Mouse (Mus musculus) G1E (cell line): ENCODE measurements around the gene Pan2. TPM values are rescaled to one million over a fixed set of nuclear protein-coding genes. Genes with fewer than 3 reads are reported as not detected.
"Not testable (repeated sequence)": the region's sequence is repeated elsewhere in the genome, so short reads cannot be mapped to it uniquely, and the experiment has no call there.

Experiments used
- ATAC-seq: 2 replicates; pipeline ENCODE4 v1.8.0; 2016; ENCODE audit warnings: mild to moderate bottlenecking; ENCODE audit not compliant: insufficient number of reproducible peaks, poor library complexity, low FRiP score, severe bottlenecking; ENCODE audit errors: extremely low read depth
- DNase-seq: peaks from one replicate; pipeline ENCODE4 v3.0.0; 2012; ENCODE audit warnings: low spot score
- H3K27me3 ChIP-seq: 2 replicates; pipeline ENCODE4 v1.6.1; 2012; ENCODE audit warnings: mild to moderate bottlenecking, low read length, inconsistent platforms; ENCODE audit not compliant: insufficient read depth
- H3K36me3 ChIP-seq: replicated peaks from 2 replicates; pipeline ENCODE3; 2012; ENCODE audit warnings: mild to moderate bottlenecking, inconsistent platforms
- H3K4me1 ChIP-seq: 2 replicates; pipeline ENCODE4 v1.6.1; 2012; ENCODE audit warnings: low read depth, low read length, inconsistent platforms, mixed read lengths; ENCODE audit not compliant: insufficient read depth
- H3K4me3 ChIP-seq: 2 replicates; pipeline ENCODE4 v1.5.1; 2012; ENCODE audit warnings: low read depth, mild to moderate bottlenecking, inconsistent platforms, low read length, moderate library complexity, mixed read lengths
- H3K9me3 ChIP-seq: replicated peaks from 2 replicates; pipeline ENCODE4 v1.6.1; 2012; ENCODE audit warnings: inconsistent platforms
- CTCF ChIP-seq: IDR thresholded peaks from 2 replicates; pipeline ENCODE4 v1.5.1; 2012; ENCODE audit warnings: low read depth, low read length, inconsistent platforms, mixed read lengths
- GATA1 ChIP-seq: IDR thresholded peaks from 2 replicates; pipeline ENCODE4 v1.6.1; 2012; ENCODE audit warnings: borderline replicate concordance, low read length, inconsistent platforms, mixed read lengths
- GATA2 ChIP-seq: IDR thresholded peaks from 2 replicates; pipeline ENCODE4 v1.6.1; 2012; ENCODE audit warnings: low read depth, low read length, inconsistent platforms, borderline replicate concordance
- POLR2AphosphoS5 ChIP-seq: IDR thresholded peaks from 2 replicates; pipeline ENCODE4 v1.6.1; 2012; ENCODE audit warnings: low read depth, low read length, inconsistent platforms; ENCODE audit not compliant: insufficient replicate concordance
- TAL1 ChIP-seq: conservative IDR thresholded peaks from 2 replicates; pipeline ENCODE4 v1.6.1; 2012; ENCODE audit warnings: low read depth, low read length, inconsistent platforms, mixed read lengths
- polyA plus RNA-seq: library from polyadenylated mRNA; stranded (reverse); fragments of >175 nt; gene quantifications from 2 replicates; pipeline ENCODE4 v1.2.3, GENCODE M21; 2012
- total RNA-seq, 2 experiments: library from RNA; stranded (forward) in 1 of 2; stranded (reverse) in 1 of 2; fragments of 200-1000 nt in 1 of 2; fragments of >200 nt in 1 of 2; fragmentation: Nextera tagmentation in 1 of 2; gene quantifications; 2 replicates each; pipeline ENCODE4 v1.2.3; 2014 to 2017

Pan2 gene
- total RNA-seq (2014; fragmentation: Nextera tagmentation) (23.2 and 30.2 TPM in 2 replicates), total RNA-seq (2017) (13.8 TPM in 2 replicates), polyA plus RNA-seq (3.4 and 3.6 TPM in 2 replicates)

DNA sequence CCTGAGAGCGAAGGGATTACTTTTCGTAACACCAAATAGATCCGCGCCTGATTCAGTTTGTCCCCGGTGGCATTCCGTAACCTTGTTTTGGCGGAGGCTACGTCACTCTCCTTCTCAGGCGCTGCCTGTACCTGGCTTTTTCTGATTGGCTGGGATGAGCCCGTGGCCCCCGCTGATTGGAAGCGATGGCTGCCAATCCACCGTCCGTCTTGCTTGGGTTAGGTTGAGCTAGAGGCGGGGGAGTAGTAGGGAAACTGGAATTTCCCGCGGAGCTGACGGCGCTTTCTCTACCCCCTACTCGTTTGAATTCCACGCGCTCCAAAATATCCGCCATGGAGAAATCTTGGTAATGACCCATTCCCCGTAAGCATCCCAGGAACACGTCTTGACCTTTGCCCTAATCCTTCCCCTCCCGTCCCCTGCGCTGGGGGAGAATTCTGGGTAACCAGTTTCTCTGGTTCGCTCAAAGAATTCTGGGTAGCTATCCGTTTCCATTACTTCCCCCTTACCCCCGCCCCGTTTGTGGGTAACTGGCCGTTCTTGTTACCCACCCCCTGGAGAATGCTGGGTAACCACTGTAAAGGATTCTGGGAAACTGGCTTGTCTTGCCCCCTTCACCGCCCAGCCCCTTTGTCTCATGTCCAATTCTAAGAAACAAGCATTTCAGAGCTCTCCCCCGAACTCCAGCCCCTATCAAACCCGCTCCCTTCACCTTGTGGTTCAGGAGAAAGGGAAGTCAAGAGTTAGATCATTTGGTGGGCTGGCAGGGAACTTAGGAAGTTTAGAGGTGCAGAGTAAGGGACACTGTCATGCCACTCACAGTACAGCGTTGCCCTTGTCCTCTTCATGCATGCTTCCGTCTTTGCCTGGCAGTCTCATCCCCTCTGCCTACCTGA is at the start of gene Pan2:
Pan2 (plus strand) TSS at position 210 of the 896 bp plus-strand sequence.
- DNase-seq, result peak; percentile 99
- Histone ChIP-seq H3K4me3 (peak within 1 kb of the TSS; percentile 75), H3K27me3 (peaks cover 5% of the 10 kb centered on the region), H3K4me1 (peaks cover 33% of the 10 kb centered on the region), H3K36me3 (peaks cover 37% of the 10 kb centered on the region), H3K9me3 (no peaks in the 10 kb centered on the region)
- ATAC-seq, result peak; percentile 99
- TF ChIP-seq GATA1 (no peak), GATA2 (no peak), CTCF (no peak), POLR2AphosphoS5 (no peak), TAL1 (no peak)

DNA sequence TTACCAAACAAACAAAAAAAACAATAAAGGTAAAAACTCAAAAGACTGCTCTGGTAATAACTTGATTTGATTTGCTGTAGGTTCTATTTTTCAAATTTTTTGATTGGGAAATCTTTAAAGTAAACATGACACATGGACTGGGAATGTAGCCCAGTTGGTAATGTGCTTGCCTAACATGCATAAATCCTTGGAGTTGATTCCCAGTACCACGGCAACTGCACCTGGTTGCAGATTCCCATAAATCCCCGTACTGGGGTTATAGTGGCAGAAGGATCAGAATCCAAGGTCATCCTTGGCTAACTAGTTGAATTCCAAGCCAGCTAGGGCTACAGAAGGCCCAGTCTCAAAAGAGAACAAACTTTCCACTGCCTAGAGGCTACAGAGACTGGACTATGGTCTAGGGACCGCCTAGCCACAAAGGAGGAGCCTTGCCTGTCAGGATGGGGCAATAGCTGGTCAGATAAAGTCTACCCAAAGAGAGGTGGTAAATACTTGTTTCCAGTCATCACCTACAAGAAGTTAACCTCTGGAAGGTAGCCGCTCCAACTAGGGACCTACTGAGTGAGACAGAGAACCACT is 49.4 kb upstream of the Pan2 start, which contains the start of gene Apon:
Apon (plus strand) TSS at position 420 of the 579 bp plus-strand sequence.
- H3K4me3 ChIP-seq, result no peak within 1 kb of the TSS
- no peaks in the 10 kb centered on the region for H3K9me3 ChIP-seq
- DNase-seq, result no peak
- no peak for ATAC-seq
- H3K27me3 ChIP-seq, result no peaks in the 10 kb centered on the region; the same call in none of the 2 replicates
- H3K36me3 ChIP-seq, result peaks cover 52% of the 10 kb centered on the region
- peaks cover 3% of the 10 kb centered on the region; the same call in 1 of the 2 replicates for H3K4me1 ChIP-seq
- TF ChIP-seq GATA1 (no peak), GATA2 (no peak), POLR2AphosphoS5 (no peak)

DNA sequence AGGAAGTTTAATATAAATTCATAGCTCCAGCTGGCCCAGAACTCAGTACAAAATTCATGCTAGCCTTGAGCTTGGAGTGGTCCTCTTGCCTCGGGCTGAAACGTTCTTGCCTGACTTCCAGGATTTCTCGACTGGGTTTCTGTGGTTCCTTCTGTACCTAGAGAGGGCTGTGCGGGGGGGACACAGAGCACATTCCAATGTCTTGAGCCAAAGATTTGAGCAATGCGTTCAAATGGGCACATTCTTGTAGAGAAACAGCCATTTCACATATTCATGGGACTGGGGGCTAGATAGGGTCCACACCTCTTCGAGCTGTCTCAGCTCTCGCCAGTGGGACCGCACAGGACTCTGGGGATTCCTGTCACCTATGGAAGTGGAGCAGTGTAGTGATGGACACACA is 47.2 kb upstream of the Pan2 start:
- H3K4me1 ChIP-seq, result peaks cover 6% of the 10 kb centered on the region
- DNase-seq (no peak), ATAC-seq (no peak)
- H3K36me3 ChIP-seq, result peaks cover 31% of the 10 kb centered on the region
- H3K9me3 ChIP-seq, result no peaks in the 10 kb centered on the region
- H3K27me3 ChIP-seq, result no peaks in the 10 kb centered on the region; the same call in none of the 2 replicates
- TF ChIP-seq POLR2AphosphoS5 (no peak), GATA2 (no peak), TAL1 (no peak), GATA1 (no peak), CTCF (no peak)
- H3K4me3 ChIP-seq, result no peak overlapping the region

DNA sequence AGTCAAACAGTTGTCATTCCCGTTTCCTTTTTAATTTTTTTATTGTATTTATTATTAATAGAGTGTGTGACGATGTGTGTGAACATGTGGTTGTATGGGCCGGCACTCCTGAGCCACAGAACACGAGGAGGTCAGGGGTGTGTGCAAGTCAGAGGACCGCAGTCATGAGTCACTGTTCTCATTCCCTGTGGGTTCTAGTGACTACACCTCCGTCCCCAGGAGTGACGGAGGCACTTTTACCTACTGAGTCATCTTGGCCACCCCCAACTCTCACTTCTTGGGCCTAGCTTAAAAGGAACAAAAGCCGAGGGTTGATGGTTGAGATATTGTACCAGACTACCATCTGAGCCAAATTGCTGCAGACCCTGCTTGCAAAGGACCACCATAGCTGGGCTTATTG is 46.8 kb upstream of the Pan2 start:
- ATAC-seq (no peak), DNase-seq (no peak)
- Histone ChIP-seq H3K36me3 (peaks cover 27% of the 10 kb centered on the region), H3K4me3 (no peak overlapping the region), H3K9me3 (no peaks in the 10 kb centered on the region), H3K4me1 (peaks cover 6% of the 10 kb centered on the region), H3K27me3 (no peaks in the 10 kb centered on the region; the same call in none of the 2 replicates)
- TF ChIP-seq POLR2AphosphoS5 (no peak), GATA2 (no peak), GATA1 (no peak), TAL1 (no peak), CTCF (no peak)

DNA sequence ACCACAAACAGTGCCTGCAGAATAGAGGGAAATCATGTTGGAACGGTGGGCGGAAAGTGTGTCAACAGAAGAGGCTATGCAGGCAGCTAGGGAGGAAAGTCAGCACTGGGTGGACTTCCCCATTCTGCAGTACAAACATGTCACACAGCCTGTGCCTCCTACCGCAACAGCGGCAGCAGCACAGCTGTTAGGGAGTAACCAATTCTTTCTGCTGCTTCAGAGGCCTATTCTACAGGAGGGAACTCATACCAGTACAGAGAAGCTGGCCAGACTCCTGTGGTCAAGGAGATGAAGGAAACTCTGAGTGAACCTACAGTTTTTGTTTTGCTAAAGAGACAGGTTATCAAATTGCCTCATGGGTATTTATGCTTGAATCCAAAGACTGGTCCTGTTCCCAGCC is 44.2 kb upstream of the Pan2 start:
- H3K9me3 ChIP-seq, result no peaks in the 10 kb centered on the region
- peaks cover 14% of the 10 kb centered on the region for H3K27me3 ChIP-seq
- TF ChIP-seq CTCF (no peak), TAL1 (no peak), POLR2AphosphoS5 (no peak), GATA1 (no peak), GATA2 (no peak)
- H3K4me3 ChIP-seq, result no peak overlapping the region
- no peak for ATAC-seq
- H3K36me3 ChIP-seq, result peaks cover 6% of the 10 kb centered on the region
- H3K4me1 ChIP-seq, result peaks cover 11% of the 10 kb centered on the region
- DNase-seq, result no peak

DNA sequence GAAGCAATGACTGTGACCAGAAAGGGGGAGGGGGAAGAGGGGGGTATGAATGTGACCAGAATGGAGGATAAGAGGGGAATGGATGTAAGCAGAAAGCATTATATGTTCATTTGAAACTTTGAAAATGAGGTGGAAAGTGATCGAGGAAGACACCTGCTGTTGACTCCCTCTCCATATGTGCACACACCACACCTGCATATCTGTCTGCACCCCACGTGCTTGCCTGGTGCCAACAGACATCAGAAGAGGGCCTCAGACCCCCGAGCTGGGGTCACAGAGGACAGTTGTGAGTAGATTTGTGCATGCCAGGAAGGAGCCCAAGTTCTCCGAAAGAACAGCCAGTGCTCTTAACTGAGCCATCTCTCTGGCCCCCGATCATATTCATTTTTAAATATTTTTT is 43.2 kb upstream of the Pan2 start:
- DNase-seq (no peak), ATAC-seq (no peak)
- Histone ChIP-seq H3K27me3 (peaks cover 14% of the 10 kb centered on the region), H3K9me3 (no peaks in the 10 kb centered on the region), H3K4me3 (no peak overlapping the region), H3K36me3 (no peaks in the 10 kb centered on the region), H3K4me1 (peaks cover 11% of the 10 kb centered on the region)
- TF ChIP-seq CTCF (no peak), TAL1 (no peak), GATA1 (no peak), GATA2 (no peak), POLR2AphosphoS5 (no peak)

DNA sequence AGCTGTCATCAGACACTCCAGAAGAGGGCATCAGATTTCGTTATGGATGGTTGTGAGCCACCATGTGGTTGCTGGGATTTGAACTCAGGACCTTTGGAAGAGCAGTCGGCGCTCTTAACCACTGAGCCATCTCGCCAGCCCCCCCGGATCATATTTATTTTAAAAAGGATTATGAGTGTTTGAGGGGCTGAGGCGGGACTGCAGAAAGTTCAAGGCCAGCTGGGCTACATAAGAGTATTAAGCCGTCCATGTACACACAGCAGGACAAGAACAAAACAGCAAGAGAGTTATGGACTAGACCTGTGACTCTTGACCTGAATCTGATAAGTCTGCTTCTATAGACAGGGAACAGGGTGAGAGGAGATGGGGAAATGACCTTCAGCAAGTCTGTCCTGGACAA is 42.8 kb upstream of the Pan2 start:
- Histone ChIP-seq H3K27me3 (peaks cover 14% of the 10 kb centered on the region), H3K4me1 (peaks cover 11% of the 10 kb centered on the region)
- ATAC-seq, H3K9me3 ChIP-seq, H3K36me3 ChIP-seq, H3K4me3 ChIP-seq, DNase-seq: not testable (repeated sequence)
